Mouse (Mus musculus) liver, embryonic 15.5 days (tissue): Measurements from ENCODE around the gene Amh. TPM values are rescaled to one million over a fixed set of nuclear protein-coding genes. Genes with fewer than 3 reads are reported as not detected.

Source experiments
- ATAC-seq: fragments of 200-750 bp; cut with Nextera tagmentation; 2 replicates; pipeline ENCODE4 v1.8.0; 2017; ENCODE audit warnings: moderate number of reproducible peaks, mild to moderate bottlenecking, moderate library complexity; ENCODE audit not compliant: insufficient read depth
- H3K27ac ChIP-seq: fragments of 300-500 bp; sonication (generic); replicated peaks from 2 replicates; pipeline ENCODE4 v1.5.1; 2015; ENCODE audit warnings: mild to moderate bottlenecking, inconsistent platforms
- H3K27me3 ChIP-seq: fragments of 300-500 bp; sonication (generic); 2 replicates; pipeline ENCODE4 v1.6.1; 2015; ENCODE audit warnings: mild to moderate bottlenecking, inconsistent platforms
- H3K36me3 ChIP-seq: fragments of 300-500 bp; sonication (generic); replicated peaks from 2 replicates; pipeline ENCODE4 v1.6.1; 2015; ENCODE audit warnings: moderate library complexity, mild to moderate bottlenecking, inconsistent platforms
- H3K4me1 ChIP-seq: fragments of 300-500 bp; sonication (generic); replicated peaks from 2 replicates; pipeline ENCODE4 v1.6.1; 2015; ENCODE audit warnings: inconsistent platforms
- H3K4me2 ChIP-seq: fragments of 300-500 bp; sonication (generic); 2 replicates; pipeline ENCODE4 v1.6.1; 2015; ENCODE audit warnings: moderate library complexity, mild to moderate bottlenecking, inconsistent platforms
- H3K4me3 ChIP-seq: fragments of 300-500 bp; sonication (generic); replicated peaks from 2 replicates; pipeline ENCODE4 v1.5.1; 2015; ENCODE audit warnings: mild to moderate bottlenecking, inconsistent platforms
- H3K9ac ChIP-seq: fragments of 300-500 bp; sonication (generic); 2 replicates; pipeline ENCODE4 v1.6.1; 2015; ENCODE audit warnings: moderate library complexity, mild to moderate bottlenecking, inconsistent platforms
- H3K9me3 ChIP-seq: fragments of 300-500 bp; sonication (generic); replicated peaks from 2 replicates; pipeline ENCODE4 v1.6.1; 2016; ENCODE audit warnings: inconsistent platforms
- WGBS: fragments of 180-500 bp; shearing (Covaris S2); methylation state at CpG from one replicate; pipeline ENCODE4 v1.1.7; 2015; ENCODE audit warnings: mixed read lengths; ENCODE audit not compliant: insufficient replicate concordance; 5-methylcytosine and 5-hydroxymethylcytosine counted together
- polyA plus RNA-seq: library from polyadenylated mRNA; unstranded; fragments of >200 nt; fragmentation: Nextera tagmentation; extraction: Ambion mirVana; gene quantifications from 2 replicates; pipeline ENCODE4 v1.2.1, GENCODE M21; 2015

Amh gene
- 0.10 and 0.12 TPM in 2 replicates for polyA plus RNA-seq

GRCm38 (mm10) chr10:80804916-80805315 lies at the start of gene Amh:
Gene Amh (plus strand): TSS chr10:80805243.
- H3K27me3 ChIP-seq, result peaks cover 40% of the 10 kb centered on the region
- no peak within 1 kb of the TSS for H3K9ac ChIP-seq
- 60% methylated on average over 6 of the region's 6 CpGs for WGBS
- H3K9me3 ChIP-seq, result no peaks in the 10 kb centered on the region
- 0 out of 2 replicates have a peak within 1 kb of the TSS, but pooled peaks have one; percentile 82 for H3K4me2 ChIP-seq
- peaks cover 52% of the 10 kb centered on the region for H3K36me3 ChIP-seq
- no peak for ATAC-seq
- peaks cover 54% of the 10 kb centered on the region for H3K4me1 ChIP-seq
- H3K27ac ChIP-seq, result no peak within 1 kb of the TSS; the same call in 1 of the 2 replicates
- no peak within 1 kb of the TSS for H3K4me3 ChIP-seq

- H3K36me3 ChIP-seq, result 0 out of 2 replicates have a peak, but pooled peaks cover 5% of the 10 kb centered on the region
- ATAC-seq, result peak; percentile 66
- H3K9me3 ChIP-seq, result no peaks in the 10 kb centered on the region
- peak overlapping the region; percentile 90 for H3K9ac ChIP-seq
- H3K27me3 ChIP-seq, result no peaks in the 10 kb centered on the region
- peak overlapping the region; percentile 87 for H3K27ac ChIP-seq
- H3K4me3 ChIP-seq, result peak overlapping the region; percentile 96
- H3K4me1 ChIP-seq, result peaks cover 80% of the 10 kb centered on the region
- under 1% methylated on average over 75 of the region's 75 CpGs for WGBS
- peak overlapping the region; percentile 81 for H3K4me2 ChIP-seq
Observed at GRCm38 (mm10) chr10:80755291-80756015, 49.6 kb upstream of the Amh start.

DNA sequence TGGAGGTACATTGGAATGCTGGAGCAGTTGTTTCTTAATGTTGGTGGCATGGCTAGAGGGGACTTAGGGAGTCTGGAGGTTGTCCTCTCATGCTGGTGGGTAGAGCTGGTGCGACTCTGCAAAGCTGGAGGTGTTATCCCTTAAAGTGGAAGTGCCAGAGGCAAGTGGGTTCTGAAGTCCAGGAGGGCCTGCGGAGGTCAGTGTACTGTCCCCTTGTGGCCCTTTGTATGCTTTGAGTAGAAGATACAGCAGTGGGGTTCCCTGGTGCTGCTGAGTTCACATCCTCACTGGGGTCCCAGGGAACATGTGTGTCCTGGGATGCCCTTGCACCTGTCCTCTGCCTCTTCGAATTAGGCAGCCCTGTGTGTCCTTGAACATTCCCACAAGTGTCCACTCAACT lies 48.9 kb upstream of the Amh start:
- no peaks in the 10 kb centered on the region for H3K9me3 ChIP-seq
- H3K27me3 ChIP-seq, result no peaks in the 10 kb centered on the region
- 15% methylated on average over 3 of the region's 3 CpGs for WGBS
- no peak for ATAC-seq
- peaks cover 83% of the 10 kb centered on the region for H3K4me1 ChIP-seq
- peak overlapping the region; percentile 90 for H3K9ac ChIP-seq
- peak overlapping the region; percentile 96 for H3K4me3 ChIP-seq
- H3K27ac ChIP-seq, result 0 out of 2 replicates have a peak overlapping the region, but pooled peaks have one; percentile 87
- H3K4me2 ChIP-seq, result peak overlapping the region; percentile 81
- 0 out of 2 replicates have a peak, but pooled peaks cover 5% of the 10 kb centered on the region for H3K36me3 ChIP-seq

GRCm38 (mm10) chr10:80756509-80756908 lies 48.5 kb upstream of the Amh start:
- H3K27me3 ChIP-seq, result no peaks in the 10 kb centered on the region
- H3K9ac ChIP-seq, result peak overlapping the region; percentile 90
- H3K36me3 ChIP-seq, result 0 out of 2 replicates have a peak, but pooled peaks cover 5% of the 10 kb centered on the region
- 45% methylated on average over 2 of the region's 2 CpGs for WGBS
- H3K4me2 ChIP-seq, result peak overlapping the region; percentile 81
- H3K9me3 ChIP-seq, result no peaks in the 10 kb centered on the region
- peak overlapping the region; percentile 96 for H3K4me3 ChIP-seq
- H3K27ac ChIP-seq, result peak overlapping the region; percentile 87; the same call in 1 of the 2 replicates
- ATAC-seq, result no peak
- H3K4me1 ChIP-seq, result peaks cover 83% of the 10 kb centered on the region

- Histone ChIP-seq H3K4me2 (peak overlapping the region; percentile 81), H3K9me3 (no peaks in the 10 kb centered on the region), H3K36me3 (0 out of 2 replicates have a peak, but pooled peaks cover 5% of the 10 kb centered on the region), H3K27me3 (no peaks in the 10 kb centered on the region), H3K9ac (peak overlapping the region; percentile 90; the same call in 1 of the 2 replicates), H3K4me3 (peak overlapping the region; percentile 96), H3K27ac (peak overlapping the region; percentile 5; the same call in 1 of the 2 replicates), H3K4me1 (peaks cover 83% of the 10 kb centered on the region)
- WGBS, result 53% methylated on average over 4 of the region's 4 CpGs
- no peak for ATAC-seq
Observed at GRCm38 (mm10) chr10:80756967-80757366, 48.1 kb upstream of the Amh start.

GRCm38 (mm10) chr10:80757717-80758116 lies 47.3 kb upstream of the Amh start:
- peak overlapping the region; percentile 96; the same call in 1 of the 2 replicates for H3K4me3 ChIP-seq

GRCm38 (mm10) chr10:80758651-80759050 lies 46.4 kb upstream of the Amh start:
- Histone ChIP-seq H3K27me3 (no peaks in the 10 kb centered on the region), H3K9ac (no peak overlapping the region), H3K4me2 (no peak overlapping the region), H3K4me3 (no peak overlapping the region), H3K9me3 (no peaks in the 10 kb centered on the region), H3K27ac (no peak overlapping the region), H3K4me1 (peaks cover 75% of the 10 kb centered on the region), H3K36me3 (peaks cover 7% of the 10 kb centered on the region)
- 66% methylated on average over 7 of the region's 7 CpGs for WGBS
- ATAC-seq, result no peak

More at GRCm38 (mm10) chr10:80757717-80758116, 47.3 kb upstream of the Amh start:
- Histone ChIP-seq H3K27me3 (no peaks in the 10 kb centered on the region), H3K27ac (no peak overlapping the region), H3K4me1 (peaks cover 75% of the 10 kb centered on the region), H3K9me3 (no peaks in the 10 kb centered on the region), H3K36me3 (peaks cover 5% of the 10 kb centered on the region; the same call in 1 of the 2 replicates), H3K9ac (no peak overlapping the region), H3K4me2 (peak overlapping the region; percentile 81; the same call in 1 of the 2 replicates)
- WGBS, result 47% methylated on average over 5 of the region's 5 CpGs
- ATAC-seq, result no peak

DNA sequence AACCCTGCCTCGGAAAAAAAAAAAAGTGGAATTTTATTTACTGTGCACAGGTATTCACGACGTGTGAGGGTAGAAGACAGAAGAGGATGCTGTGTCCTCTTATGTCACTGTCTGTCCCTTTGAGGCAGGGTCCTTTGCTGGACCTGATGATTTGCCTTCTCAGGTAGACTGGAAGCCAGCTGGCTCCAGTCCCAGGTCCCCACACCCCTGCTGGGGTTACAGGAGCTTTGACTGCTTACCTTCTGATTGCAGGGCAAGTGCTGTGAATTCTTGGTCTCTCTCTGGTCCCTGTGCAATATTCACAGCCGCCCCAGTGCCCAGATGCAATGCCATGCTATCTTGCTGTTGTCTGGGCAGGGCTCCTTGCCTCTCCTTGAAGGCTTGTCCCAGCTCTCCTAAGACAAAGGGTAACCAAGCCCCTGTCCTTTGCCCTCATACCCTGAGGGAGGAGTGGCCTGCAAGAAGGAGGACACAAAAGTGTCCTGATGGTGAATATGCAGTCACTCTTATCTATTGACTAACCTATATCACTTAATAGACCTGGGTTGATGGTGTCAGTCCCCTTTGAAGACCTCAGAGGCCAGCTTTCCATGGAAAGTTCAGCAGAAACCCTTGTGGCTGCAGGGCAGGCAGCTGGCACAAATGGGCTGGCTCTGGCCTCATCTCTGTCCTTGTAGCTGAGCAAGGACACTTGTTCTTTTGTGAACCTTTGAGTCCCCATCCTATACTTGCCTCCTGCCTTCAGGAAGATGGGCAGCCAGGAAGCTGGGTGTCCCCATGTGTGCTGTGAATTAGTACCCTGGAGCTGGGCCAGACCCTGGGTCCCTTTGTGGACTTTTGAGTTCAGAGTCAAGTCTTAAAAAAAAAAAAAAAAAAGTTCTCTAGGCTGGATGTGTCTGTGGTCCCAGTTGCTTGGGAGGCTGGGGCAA lies 44.2 kb upstream of the Amh start:
- 72% methylated on average over 4 of the region's 4 CpGs for WGBS

DNA sequence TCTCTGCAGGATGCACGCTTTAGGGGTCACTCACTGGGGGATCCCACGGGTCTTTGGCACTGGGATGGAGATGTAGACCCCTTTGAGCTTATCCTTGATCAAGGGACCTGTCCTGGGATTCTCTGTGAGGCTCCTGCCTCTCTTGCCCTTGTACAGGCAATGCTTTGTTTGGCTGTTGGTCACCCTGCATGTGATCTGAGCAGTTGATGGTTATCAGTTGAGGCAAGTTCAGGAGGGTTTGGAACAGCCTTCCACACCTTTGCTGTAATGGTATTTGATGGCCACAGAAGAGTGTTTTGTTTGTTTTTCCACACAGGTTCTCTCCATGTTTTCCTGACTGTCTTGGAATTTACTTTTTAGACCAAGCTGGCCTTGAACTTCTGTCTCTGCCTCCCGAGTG lies 43.2 kb upstream of the Amh start:
- WGBS, result 60% methylated on average over 3 of the region's 3 CpGs
- no peaks in the 10 kb centered on the region for H3K9me3 ChIP-seq
- H3K4me1 ChIP-seq, result peaks cover 74% of the 10 kb centered on the region
- no peak overlapping the region for H3K27ac ChIP-seq
- H3K36me3 ChIP-seq, result peaks cover 38% of the 10 kb centered on the region
- H3K4me3 ChIP-seq, result no peak overlapping the region
- H3K27me3 ChIP-seq, result no peaks in the 10 kb centered on the region
- no peak for ATAC-seq
- H3K9ac ChIP-seq, result no peak overlapping the region
- H3K4me2 ChIP-seq, result no peak overlapping the region

More for the DNA sequence above, 44.2 kb upstream of the Amh start:
- Histone ChIP-seq H3K27me3 (no peaks in the 10 kb centered on the region), H3K4me1 (peaks cover 79% of the 10 kb centered on the region), H3K27ac (no peak overlapping the region), H3K4me3 (no peak overlapping the region), H3K36me3 (peaks cover 28% of the 10 kb centered on the region), H3K9ac (no peak overlapping the region), H3K4me2 (no peak overlapping the region), H3K9me3 (no peaks in the 10 kb centered on the region)
- ATAC-seq, result no peak

- no peak for ATAC-seq
- H3K4me1 ChIP-seq, result peaks cover 58% of the 10 kb centered on the region
Observed at GRCm38 (mm10) chr10:80763502-80763901, 41.5 kb upstream of the Amh start.

More at GRCm38 (mm10) chr10:80763502-80763901, 41.5 kb upstream of the Amh start:
- H3K9me3 ChIP-seq, result no peaks in the 10 kb centered on the region
- H3K4me3 ChIP-seq, result no peak overlapping the region
- 62% methylated on average over 2 of the region's 2 CpGs for WGBS
- no peak overlapping the region for H3K9ac ChIP-seq
- no peak overlapping the region for H3K4me2 ChIP-seq
- H3K36me3 ChIP-seq, result peaks cover 52% of the 10 kb centered on the region
- no peaks in the 10 kb centered on the region for H3K27me3 ChIP-seq
- H3K27ac ChIP-seq, result no peak overlapping the region
